Mouse (Mus musculus) intestine, embryonic 16.5 days (tissue): ENCODE measurements at regions not wholly inside any gene's neighbourhood (a gene's known extent, or its start where the extent isn't known, plus 50 kb on each side); places are given as distances from the start of the nearest gene placed in this dataset.

ENCODE experiments used
- ATAC-seq: fragments of 200-750 bp; cut with Nextera tagmentation; 2 replicates; pipeline ENCODE4 v1.8.0; 2017; ENCODE audit warnings: moderate TSS enrichment, moderate library complexity
- H3K27ac ChIP-seq: fragments of 300-500 bp; sonication (generic); 2 replicates; pipeline ENCODE4 v1.5.1; 2014; ENCODE audit warnings: mild to moderate bottlenecking, low read length
- H3K27me3 ChIP-seq: fragments of 300-500 bp; sonication (generic); replicated peaks from 2 replicates; pipeline ENCODE4 v1.6.1; 2014; ENCODE audit warnings: low read length, control low read depth, mixed read lengths; ENCODE audit not compliant: control insufficient read depth, insufficient read depth
- H3K36me3 ChIP-seq: fragments of 300-500 bp; sonication (generic); 2 replicates; pipeline ENCODE4 v1.6.1; 2014; ENCODE audit warnings: low read length, control low read depth; ENCODE audit not compliant: control insufficient read depth, insufficient read depth
- H3K4me1 ChIP-seq: fragments of 300-500 bp; sonication (generic); 2 replicates; pipeline ENCODE4 v1.6.1; 2014; ENCODE audit warnings: low read length, control low read depth, mixed read lengths; ENCODE audit not compliant: control insufficient read depth, insufficient read depth
- H3K4me2 ChIP-seq: fragments of 300-500 bp; sonication (generic); 2 replicates; pipeline ENCODE4 v1.6.1; 2014; ENCODE audit warnings: low read depth, low read length, control low read depth
- H3K4me3 ChIP-seq: fragments of 300-500 bp; sonication (generic); 2 replicates; pipeline ENCODE4 v1.5.1; 2014; ENCODE audit warnings: mild to moderate bottlenecking, low read length
- H3K9ac ChIP-seq: fragments of 300-500 bp; sonication (generic); 2 replicates; pipeline ENCODE4 v1.6.1; 2014; ENCODE audit warnings: low read depth, low read length
- H3K9me3 ChIP-seq: fragments of 300-500 bp; sonication (generic); 2 replicates; pipeline ENCODE4 v1.6.1; 2016; ENCODE audit warnings: low read length, control low read depth; ENCODE audit not compliant: control insufficient read depth
- WGBS: fragments of 180-500 bp; shearing (Covaris S2); extraction: QIAGEN DNeasy Blood & Tissue Kit; methylation state at CpG from one replicate; pipeline ENCODE4 v1.1.7; 2014; 5-methylcytosine and 5-hydroxymethylcytosine counted together

- Histone ChIP-seq H3K9ac (no peak overlapping the region), H3K27me3 (no peaks in the 10 kb centered on the region), H3K4me1 (no peaks in the 10 kb centered on the region), H3K9me3 (no peaks in the 10 kb centered on the region), H3K36me3 (no peaks in the 10 kb centered on the region), H3K27ac (no peak overlapping the region), H3K4me3 (no peak overlapping the region), H3K4me2 (no peak overlapping the region)
- ATAC-seq, result no peak
- WGBS, result 69% methylated on average over 1 of the region's 1 CpGs
Observed at GRCm38 (mm10) chr13:117105151-117105660, 79.9 kb upstream of the Parp8 start.

DNA sequence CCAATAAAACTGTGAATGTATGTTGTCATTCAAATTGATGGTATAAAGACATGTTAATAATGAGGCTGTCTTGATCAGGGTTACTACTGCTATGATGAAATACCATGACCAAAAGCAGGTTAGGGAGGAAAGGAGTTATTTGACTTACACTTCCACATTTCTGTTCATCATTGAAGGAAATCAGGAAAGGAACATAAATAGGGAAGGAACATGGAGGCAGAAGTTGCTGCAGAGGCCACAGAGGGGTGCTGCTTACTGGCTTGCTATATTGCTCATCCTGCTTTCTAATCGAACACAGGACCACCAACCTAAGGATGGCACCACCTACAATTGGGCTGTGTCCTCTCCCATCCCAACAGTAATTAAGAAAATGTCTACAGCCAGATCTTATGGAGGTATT, 69.4 kb upstream of the Parp8 start:
- H3K9me3 ChIP-seq, result no peaks in the 10 kb centered on the region; the same call in 1 of the 2 replicates
- H3K36me3 ChIP-seq, result no peaks in the 10 kb centered on the region
- H3K4me1 ChIP-seq, result no peaks in the 10 kb centered on the region
- WGBS, result 88% methylated on average over 1 of the region's 1 CpGs
- no peak for ATAC-seq
- H3K4me3 ChIP-seq, result no peak overlapping the region
- no peaks in the 10 kb centered on the region for H3K27me3 ChIP-seq
- H3K4me2 ChIP-seq, result no peak overlapping the region
- no peak overlapping the region for H3K9ac ChIP-seq
- no peak overlapping the region for H3K27ac ChIP-seq

GRCm38 (mm10) chr13:117088629-117089028, 63.3 kb upstream of the Parp8 start:
- H3K4me1 ChIP-seq, result no peaks in the 10 kb centered on the region
- H3K4me3 ChIP-seq, result no peak overlapping the region
- H3K27ac ChIP-seq, result no peak overlapping the region
- peak; percentile 62; the same call in 1 of the 2 replicates for ATAC-seq
- no peak overlapping the region for H3K4me2 ChIP-seq
- H3K9ac ChIP-seq, result no peak overlapping the region
- no peaks in the 10 kb centered on the region for H3K27me3 ChIP-seq
- WGBS, result 44% methylated on average over 3 of the region's 3 CpGs
- no peaks in the 10 kb centered on the region for H3K36me3 ChIP-seq
- no peaks in the 10 kb centered on the region; the same call in 1 of the 2 replicates for H3K9me3 ChIP-seq

DNA sequence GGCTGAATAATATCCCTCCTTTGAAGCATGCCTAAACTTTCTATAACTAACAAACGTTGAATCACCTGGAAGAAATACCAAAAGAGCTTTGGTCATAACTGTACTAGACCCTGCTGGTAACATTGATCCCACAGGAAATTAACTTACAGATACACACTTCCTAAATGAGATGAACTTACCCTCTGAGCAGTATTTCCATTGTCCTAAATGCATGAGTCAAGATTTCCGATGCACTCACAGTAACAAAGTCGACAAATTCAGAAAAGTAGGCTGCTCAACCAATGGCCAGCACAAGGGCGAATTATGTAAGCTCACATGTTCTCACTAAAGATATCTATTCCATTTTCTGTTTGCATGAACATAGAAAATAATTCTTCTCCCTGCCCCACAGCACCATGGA, 57.4 kb upstream of the Parp8 start:
- ATAC-seq, result no peak
- Histone ChIP-seq H3K4me3 (no peak overlapping the region), H3K4me1 (no peaks in the 10 kb centered on the region), H3K27ac (no peak overlapping the region), H3K9ac (no peak overlapping the region), H3K9me3 (no peaks in the 10 kb centered on the region), H3K4me2 (no peak overlapping the region), H3K27me3 (no peaks in the 10 kb centered on the region), H3K36me3 (no peaks in the 10 kb centered on the region)
- WGBS, result 84% methylated on average over 4 of the region's 4 CpGs

GRCm38 (mm10) chr13:117079316-117079715, 54.0 kb upstream of the Parp8 start:
- H3K4me2 ChIP-seq, result no peak overlapping the region
- no peaks in the 10 kb centered on the region for H3K36me3 ChIP-seq
- no peak overlapping the region for H3K9ac ChIP-seq
- no peak overlapping the region for H3K4me3 ChIP-seq
- no peak overlapping the region for H3K27ac ChIP-seq
- WGBS, result 48% methylated on average over 1 of the region's 1 CpGs
- no peaks in the 10 kb centered on the region for H3K27me3 ChIP-seq
- H3K9me3 ChIP-seq, result no peaks in the 10 kb centered on the region
- no peak for ATAC-seq
- no peaks in the 10 kb centered on the region for H3K4me1 ChIP-seq
